Mouse (Mus musculus) right cerebral cortex, postnatal 4 days (tissue): ENCODE measurements around the gene Enoph1.

ENCODE experiments used
- DNase-seq: peaks from one replicate; pipeline ENCODE4 v3.0.0-alpha.2; 2022

Gene Enoph1

DNA sequence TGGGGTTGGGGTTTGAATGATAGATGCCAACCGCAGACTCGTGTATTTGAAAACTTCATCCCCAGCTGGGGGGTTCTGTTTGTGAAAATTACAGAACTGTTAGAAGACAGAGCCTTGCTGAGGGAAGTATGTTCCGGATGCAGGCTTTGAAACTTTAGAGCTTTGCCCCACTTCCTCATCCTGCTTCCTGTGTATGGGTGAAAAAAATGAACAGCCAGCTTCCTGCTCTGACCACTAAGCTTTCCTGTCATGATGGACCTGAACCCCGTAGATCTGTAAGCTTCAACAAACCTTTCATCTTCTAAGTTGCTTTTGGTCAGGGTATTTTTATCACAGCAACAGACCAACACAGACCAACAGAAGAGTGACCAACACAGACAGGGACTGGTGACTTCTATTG, 42.2 kb downstream of the Enoph1 start:
- DNase-seq = no peak

DNA sequence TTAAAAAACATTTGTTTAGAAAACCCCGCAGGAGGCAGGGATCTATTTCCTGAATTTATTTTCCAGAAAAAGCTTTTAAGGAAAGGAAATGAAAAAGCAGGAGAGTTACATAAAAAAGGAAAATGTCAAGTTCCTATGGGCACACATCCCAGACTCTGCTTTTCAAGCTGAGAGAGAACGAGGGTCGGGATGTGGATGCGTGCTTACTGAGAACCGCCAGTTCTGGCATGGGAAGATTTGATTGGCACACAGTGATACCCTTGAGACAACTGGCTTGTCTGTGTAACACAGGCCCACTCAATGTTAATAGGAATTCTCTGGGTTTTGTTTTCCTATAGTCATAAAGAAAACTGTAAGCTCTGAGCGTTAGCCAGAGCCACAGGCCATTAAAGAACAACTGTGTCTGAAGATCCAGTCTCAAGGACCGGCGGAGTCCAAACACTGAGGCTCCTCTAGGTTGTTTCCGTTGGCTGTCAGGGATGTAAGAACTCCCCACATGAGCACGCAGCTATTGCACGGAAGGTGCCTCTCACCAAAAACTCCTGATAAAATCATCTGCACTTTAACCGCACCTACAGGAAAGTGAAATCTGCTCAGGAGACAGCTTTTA, 44.3 kb downstream of the Enoph1 start:
- no peak for DNase-seq

DNA sequence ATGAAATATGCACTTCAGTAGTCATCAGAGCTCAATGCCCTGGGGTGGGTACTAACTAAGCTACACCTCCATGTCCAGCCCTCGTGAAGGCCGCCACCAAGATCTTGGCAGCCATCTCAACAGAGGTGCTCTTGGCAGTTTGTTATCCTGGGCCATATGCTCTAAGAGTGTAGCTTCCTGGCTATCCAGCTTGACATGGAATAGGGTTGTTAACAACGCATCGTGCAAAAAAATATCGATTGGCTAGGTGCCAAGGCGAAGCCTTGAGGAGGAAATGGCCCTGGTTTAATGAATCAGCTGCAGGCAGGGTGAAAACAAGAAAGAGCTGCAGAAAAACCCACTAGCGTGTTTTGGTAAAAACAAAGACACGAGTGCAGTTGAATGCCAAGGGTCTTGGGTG, 45.3 kb downstream of the Enoph1 start:
- DNase-seq = no peak

DNA sequence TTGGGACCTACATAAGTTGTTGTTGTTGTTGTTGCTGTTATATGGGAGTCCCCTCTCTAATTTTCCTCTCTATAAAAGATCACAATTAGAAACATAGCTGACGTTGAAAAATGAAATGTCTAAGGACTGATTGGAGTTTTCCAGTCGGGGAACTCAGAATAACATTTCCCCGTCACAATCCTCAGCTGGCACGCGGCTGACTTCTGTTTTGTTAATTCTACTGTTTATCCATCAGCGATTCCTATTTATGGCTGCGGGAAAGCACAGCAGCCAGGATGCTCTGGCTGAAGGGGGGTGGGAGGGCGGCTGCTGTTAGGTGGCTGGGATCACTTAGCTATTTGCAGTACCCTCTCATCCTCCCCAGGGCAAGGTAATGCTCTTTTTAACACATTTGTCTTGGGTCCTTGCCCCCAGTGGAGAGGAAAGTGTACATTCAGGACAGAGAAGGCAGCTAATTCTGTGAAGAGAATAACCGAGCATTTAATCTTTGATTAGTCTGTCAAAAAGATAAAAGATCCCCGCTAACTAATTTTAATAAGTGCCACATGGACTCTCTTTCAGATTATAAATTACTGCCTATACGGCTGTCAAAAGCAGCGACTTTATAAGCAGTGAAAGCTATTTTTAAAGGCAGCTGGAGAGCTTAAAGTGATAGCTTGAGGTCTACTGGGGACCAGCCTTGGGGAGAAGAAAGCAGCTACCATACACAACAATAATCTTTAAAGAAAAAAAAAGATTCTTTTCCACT, 50.9 kb downstream of the Enoph1 start:
- no peak for DNase-seq

DNA sequence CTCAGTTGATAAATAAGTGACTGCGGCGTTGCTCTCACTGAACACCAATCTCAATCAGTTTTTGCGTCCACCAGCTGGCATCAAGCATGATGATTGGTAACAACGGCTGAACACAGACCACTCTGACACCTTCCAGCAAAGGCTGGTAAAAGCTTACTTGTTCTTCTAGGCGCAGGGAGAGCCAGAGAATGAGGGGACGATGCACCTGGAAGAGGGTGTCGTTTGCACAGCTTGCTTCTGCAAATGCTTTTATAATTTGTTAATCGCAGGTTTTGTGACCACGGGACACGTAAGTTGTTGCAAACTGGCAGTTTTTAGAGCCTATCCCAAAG, 51.4 kb downstream of the Enoph1 start:
- DNase-seq = no peak

DNA sequence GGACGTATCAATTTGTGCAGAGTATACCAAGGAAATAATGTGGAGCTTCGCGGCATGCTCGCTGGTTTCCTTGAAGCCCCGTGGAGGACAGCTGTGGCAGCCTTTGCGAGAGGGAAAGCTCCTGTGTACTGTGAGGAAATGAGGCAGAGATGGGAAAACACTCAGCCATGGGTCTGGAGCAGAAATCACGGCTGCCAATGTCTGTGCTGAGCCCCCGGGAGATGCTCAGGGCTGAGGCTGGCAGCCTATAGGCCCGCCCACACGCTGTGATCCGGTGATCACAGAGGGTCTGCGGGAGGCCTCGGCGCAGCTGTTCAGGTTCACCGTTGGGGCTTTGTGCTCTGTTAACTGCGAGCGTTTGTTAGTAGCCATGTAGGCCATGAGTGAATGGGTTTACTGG, 51.8 kb downstream of the Enoph1 start:
- no peak for DNase-seq

DNA sequence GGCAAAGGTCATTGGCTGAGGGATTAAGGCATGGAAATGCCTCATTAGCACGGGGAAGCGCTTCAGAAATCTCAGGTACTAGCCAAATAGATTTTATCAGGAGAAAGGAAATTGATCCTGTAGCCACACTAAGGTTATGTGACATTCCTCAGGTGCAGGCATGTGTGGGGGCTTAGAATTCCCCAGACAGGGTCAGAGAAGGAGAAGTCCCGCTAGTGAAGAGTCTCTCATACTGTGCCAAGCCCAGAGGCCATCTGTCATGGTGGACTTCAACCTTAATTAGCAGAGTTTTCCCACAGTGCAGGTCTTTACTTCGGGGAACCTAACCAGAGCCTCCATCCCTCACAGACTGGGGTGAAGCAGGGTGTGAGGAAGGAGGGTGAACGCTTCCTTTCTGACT, 57.2 kb downstream of the Enoph1 start:
- DNase-seq = no peak

DNA sequence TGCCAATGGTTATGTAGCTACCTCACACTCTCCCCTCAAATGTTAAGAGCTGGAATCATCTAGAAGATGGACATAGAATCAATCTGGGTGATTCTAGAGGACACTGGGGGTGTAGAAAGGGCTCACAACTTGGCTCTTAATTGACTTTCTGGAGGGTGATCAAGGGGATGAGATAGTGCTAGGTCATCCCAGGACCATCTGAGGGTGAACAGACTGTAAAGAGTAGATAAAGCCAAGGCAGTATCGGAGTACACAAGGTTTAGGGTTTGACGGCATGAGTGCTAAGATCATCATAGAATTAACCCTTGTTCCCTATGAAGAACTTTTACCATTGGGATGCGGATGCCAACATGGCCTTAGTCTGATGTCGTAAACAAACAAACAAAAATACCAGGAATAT, 58.2 kb downstream of the Enoph1 start:
- no peak for DNase-seq

DNA sequence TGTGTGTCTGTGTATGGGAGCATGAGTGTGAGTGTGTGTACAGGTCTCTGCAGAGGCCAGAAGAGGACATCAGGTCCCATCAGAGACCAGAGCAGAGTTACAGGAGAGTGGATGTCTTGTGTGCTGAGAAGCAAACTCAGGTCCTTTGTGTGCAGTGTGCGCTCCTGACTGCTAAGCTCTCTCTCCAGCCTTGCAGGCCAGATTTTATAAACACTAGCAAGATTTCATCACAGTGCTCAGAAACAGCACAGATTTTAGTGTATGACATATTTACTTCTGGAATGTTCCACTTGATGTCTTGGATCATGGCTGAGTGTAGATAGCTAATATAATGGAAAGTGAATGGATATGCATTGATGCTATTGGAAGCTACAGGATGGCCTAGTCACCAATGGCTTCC, 62.6 kb downstream of the Enoph1 start:
- DNase-seq = no peak

DNA sequence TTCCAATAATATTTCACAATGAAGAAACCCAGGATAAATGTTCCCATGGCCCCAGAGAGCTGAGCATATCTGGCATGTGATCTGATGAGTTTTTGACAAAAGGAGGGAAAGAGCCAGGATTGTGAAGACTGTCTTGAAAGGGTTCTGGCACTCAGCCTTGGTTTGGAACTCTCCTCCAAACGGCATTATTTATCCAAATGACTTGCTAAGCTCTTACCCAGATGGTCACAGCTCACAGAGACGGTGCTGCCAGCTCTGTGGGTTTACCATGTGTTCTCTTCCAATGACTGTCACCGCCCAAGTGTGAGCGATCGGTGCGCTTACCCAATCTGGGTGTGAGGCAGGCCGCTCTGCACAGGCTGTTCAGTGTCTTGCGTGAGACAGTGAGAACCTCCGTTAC, 69.1 kb downstream of the Enoph1 start:
- peak; percentile 67 for DNase-seq

DNA sequence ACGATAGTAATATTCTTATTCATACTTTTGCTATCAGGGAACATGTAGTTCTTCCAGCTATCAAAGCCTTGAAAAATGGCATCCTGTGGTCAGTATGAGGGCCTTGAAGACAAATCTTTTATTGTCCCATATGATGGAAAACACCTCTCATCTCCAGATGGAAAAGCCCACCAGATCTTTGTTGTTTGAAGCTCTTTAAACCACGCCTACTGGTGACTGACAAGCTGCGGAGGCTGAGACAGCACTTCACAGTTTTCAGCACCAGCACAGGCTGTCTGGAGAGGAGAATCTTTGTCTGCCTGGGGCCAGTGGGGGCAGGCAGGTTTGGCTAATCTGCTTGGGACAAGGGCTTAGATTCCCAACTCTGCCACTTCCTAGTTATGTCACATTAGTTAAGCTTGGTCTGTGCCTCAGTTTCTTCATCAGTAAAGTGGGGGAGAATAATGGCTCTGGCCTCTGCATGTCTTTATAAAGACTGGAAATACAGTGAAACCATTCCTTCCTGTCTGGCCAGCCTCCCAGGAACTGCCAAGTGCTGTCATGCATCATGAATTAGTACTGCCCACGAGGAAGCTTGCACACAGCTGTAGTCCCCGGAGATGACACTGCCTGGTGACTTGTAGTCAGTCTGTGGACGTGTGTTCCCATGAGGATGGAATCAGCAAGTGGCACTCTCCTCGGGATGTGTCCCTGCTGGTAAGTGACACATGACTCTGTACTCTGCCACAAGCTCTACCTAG, 69.9 kb downstream of the Enoph1 start:
- DNase-seq = no peak

DNA sequence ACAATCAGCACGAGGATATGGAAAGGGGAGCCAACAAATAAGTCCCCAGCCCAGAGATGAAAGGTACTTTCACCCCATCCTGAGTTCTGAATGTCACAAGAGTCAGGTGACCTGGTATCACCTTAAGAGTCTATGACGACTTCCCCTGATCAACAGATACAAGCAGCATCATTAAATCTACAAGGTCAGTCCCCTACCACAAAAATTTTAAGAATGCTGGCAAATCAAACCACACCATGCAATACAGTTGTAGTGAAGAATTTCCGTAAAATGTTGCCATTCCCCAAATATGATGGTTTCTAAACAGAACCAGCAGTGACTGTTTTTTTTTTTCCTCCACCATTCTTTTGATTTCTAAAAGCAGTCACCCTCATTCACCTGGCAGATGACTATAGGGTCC, 70.8 kb downstream of the Enoph1 start:
- DNase-seq = no peak

DNA sequence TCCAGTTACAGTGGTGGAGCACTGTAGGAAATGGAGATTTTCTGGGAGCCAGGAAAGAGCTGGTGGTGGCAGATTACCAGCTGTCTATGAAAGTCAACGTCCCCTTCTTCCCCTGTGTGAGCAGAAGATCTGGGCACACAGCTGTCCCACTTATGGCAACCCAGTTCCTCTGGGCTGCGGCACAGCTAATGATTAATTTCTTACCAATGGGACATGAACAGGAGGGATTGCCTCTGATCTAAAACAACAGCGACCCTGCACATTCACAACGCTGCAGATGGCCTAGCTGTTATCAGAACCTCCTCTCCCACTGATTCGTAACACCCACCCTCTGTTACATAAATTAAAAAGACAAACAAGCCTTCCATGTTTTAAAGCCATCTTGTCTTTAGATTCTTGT, 73.6 kb downstream of the Enoph1 start:
- no peak for DNase-seq
